Mouse (Mus musculus) ZHBTc4 (cell line): ENCODE results near the gene Slco2a1.

Experiments used
- DNase-seq: peaks from one replicate; pipeline ENCODE4 v3.0.0-alpha.2; 2011; ENCODE audit warnings: low read depth, low spot score

Gene Slco2a1

DNA sequence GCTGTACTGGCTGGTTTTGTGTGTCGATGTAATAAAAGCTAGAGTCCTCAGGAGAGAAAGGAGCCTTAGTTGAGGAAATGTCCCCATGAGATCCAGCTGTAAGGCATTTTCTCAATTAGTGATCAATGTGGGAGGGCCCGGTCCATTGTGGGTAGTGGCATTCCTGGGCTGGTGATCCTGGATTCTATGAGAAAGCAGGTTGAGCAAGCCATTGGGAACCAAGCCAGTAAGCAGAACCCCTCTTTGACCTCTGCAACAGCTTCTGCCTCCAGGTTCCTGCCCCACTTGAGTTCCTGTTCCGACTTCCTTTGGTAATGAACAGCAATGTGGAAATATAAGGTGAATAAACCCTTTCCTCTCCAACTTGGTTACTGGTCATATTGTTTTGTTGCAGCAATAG, 6.1 kb upstream of the Slco2a1 start:
- DNase-seq: no peak

DNA sequence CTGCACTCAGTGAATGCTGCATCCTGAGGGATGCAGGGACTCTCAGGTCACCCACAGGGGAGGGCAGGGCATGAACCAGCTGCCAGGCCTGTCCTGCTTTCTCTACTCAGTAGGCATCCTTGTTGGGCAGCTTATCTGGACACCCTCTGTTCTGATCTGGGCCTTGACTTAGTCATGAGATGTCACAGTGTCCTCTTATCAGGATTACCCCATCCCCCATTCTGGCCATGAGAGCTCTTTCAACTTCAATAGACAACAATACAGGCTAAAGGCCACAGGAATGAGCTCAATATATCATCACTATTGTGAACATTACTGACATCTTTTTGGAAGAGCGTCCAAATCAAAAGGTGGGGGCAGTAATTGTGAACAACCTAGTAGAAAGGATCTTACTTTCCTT, 3.4 kb upstream of the Slco2a1 start:
- DNase-seq: no peak

DNA sequence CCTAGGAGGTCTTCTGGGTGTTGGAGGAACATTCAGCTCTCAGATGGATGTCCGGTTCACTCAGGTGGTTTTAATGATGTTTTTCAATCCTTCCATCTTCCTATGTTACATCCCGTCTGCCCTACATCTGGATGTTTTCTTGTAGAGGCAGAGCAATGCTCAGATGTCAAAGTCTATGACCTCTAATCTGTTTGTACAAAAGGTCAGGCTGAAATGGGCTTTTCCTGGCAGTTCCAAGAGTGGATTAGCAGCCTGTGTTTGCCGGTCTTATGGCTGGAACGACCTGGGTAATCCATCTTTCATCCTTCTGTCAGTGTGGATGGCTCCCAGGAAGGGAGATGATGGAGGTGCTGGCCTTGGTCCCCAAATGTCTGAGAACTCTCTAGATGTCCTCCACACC, 2.6 kb upstream of the Slco2a1 start:
- DNase-seq: no peak

DNA sequence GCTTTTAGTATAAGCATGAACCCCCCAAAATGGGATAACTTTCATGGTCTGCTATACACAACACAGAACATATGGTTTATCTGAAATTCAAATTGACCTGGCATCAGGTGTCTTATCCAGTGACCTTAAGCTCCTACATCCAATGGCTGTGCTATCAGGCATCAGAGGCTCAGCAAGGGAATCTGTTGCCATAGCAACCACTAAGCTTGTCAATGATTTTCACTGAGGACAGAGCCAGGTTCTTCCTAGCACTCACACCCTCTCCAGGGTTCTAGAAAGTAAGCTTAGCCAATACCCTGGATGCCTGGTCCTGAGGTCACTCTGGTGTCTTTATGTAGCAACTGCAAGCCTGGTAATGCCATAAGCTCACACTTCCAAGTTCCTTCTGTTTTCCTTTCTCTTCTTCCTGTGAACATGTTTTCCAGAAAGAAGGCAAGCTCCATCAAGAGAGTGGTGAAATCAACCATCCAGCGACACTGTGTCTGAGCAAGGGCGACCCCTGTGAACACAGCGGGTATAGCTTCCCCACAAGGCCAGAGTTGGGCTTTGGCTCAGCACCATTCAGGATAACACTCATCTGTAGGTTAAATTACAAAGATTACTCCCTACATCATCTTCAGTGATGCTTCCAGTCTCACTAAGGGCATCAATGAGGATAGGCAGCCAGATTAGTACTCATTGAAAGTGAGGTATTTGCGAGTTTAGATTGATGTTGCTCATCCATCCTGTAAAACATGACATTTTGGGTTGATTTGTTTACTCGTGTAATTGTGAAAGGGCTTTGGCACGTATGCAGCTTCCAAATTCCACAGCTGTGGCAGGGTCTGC, 2.0 kb downstream of the Slco2a1 start:
- peak; percentile 43 for DNase-seq

DNA sequence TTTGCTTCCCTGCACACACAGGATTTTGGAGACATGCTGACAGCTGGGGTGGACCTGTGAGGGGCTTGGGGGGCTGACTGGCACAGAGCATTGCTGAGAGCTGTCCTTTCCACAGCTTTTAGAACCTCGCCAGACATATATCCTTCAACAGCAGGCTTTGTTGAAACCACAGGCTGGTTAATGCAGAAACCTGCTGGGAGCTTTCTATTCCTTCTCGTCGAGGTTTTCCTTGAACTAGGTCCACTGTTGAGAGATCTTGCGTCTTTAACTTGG, 2.6 kb downstream of the Slco2a1 start:
- no peak for DNase-seq

DNA sequence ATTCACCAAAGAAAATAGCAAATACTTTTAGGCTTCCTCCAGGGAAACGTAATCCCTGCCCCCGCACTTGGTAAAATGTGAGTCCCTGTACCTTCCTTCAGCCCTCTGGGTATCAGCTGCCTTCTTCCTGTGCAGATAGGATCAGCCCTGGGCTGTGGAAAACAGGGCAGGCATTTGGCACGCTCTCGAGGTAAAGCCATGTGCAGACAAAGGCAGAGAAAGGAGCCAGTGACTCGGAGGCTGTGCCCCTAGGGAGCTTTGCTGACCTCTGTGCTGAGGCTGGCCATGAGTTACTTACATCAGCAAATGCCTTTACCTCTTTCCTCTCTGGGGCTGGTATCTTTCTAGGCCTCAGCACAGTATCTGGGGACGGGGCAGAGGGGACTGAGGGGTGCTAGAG, 4.4 kb downstream of the Slco2a1 start:
- DNase-seq: no peak

DNA sequence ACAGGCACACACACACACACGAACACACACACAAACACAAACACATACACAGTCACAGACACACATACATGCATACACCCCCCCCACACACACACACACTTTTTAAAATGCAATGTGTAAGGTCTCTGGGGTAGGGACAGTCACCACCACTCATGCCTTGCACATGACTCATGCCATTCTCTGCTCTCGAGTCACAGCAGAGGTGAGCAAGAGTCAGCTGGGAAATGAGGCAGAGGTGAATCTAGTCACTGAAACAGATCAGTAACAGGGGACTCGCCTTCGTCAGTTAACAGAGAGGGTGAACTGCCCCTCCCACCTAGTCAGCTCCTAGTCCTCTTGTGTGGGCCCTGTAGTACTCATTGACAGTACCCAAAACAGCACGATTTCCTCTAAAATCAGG, 5.3 kb downstream of the Slco2a1 start:
- no peak for DNase-seq

DNA sequence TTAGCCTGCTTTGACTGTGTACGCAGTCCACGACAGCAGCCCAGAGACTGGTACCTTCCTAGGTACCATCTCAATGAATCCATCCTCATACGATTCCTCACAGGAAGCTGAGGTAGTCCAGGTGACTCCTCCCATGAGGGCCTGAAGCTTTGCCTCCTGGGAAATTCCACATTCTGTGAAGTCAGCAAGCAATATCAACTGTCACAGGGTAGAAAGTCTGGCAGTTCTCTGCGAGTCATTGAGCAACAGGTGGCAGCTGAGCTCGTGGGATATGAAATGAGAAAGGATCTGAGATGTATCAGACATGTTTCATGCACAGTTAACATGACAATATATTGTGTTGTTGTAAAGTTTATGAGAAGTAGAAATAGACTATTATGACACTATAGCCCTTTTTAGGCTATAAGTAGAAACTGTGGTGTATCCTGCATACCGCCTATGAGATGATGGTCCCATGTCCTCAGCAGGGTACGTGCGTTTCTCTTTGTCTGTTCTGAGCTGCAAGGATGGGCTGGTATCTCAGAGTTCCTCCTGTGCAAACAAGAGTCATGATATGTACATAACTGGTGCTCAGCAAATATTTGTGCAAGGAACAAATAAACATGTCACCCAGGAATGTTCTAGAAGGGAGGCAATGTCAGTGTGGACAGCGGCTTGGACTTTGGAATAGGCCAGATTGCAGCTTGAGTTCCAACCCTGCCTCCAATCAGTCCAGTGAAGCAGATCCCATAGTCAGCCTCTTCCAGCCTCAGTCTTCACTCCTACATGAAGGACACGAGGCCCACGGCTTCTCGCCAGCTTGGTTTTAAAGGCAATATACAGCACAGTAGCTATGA, 7.5 kb downstream of the Slco2a1 start:
- no peak for DNase-seq

DNA sequence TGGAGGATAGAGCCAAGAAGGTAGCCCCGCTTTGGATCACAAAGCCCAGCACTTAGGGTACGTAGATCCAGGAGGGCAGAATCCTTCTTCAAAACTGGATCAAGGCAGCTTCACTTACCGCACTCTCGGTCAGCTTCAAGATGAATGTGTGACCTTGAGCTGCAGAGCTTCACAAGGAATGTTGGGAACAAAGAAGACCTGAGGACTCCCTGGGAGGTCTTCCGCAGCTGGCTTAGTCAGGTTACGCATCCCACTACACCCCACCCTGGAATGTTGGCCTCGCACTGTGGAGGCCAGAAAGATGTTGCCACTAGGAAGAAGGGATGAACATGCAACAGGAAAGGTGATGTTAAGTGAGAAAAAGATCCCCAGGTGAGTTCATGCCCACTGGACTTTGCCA, 11.9 kb downstream of the Slco2a1 start:
- peak; percentile 98 for DNase-seq

DNA sequence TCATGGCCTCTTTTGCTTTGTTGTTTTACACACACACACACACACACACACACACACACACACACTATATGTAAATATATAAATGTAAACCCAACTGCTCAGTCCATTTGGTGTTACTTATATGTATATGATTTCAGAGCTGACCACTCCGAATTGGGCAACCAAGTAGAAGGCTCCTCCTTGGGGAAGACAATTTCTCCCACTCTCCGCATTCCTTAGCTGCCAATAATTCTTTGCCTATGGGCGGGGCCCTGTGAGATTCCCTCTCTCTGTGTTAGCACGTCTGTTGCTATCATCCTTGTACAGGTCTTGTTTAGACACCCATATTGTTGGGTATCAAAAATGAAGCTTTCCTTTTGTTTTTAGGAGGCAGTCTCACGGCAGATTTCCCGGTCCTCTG, 15.8 kb downstream of the Slco2a1 start:
- peak; percentile 69 for DNase-seq

DNA sequence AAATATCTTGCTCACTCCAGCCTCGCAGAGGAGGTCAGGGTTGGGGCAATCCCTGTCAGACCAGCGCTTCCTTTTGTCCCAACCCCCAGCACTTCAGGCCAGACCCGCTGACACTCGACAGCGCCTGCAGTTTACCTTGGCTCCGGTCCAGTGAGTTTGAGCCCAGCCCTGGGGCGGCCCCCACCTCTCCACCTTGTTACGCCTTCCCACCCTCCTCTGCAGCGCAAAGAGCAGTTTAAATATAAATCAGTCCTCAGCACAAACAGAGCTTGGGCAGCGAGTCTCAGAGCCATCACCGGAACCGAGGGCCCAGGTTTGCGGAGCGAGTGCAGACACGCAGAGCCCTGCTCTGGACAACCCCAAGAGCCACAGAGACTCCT, 19.2 kb downstream of the Slco2a1 start:
- peak; percentile 69 for DNase-seq

DNA sequence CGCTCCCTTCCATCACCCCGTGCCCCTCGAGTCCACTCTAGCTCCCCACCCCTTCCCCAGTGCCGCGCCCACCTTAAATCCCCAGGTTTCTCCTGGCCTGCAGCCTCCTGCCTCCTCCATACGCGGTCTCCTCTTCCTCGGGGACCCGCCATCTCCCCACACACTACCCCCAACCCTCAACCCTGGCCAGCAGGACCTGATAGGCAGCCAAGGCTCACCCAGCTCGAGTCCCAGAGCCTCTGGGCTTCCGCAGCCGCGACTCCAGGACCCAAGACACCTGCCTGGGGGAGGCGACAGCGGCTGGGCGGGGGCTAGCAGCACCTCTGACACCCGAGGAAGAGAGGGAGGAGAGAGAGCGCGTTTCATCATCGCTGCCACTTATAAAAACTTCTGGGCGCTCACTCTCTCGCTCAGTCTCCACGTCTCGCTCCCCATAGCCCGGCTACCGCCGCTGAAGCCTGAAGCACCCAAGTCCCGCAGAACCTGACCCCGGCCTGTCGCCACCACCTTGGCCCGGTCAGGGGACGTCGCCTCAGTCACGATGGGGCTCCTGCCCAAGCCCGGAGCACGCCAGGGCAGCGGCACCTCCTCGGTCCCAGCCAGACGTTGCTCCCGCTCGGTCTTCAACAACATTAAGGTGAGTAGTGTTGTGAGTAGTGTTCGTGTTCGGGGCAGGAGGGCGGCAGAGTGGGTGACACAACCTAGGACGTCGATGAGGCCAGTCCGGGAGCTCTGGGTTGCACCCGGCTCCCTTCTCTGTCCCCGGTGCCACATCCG, 19.8 kb downstream of the Slco2a1 start:
- DNase-seq: peak; percentile 59

DNA sequence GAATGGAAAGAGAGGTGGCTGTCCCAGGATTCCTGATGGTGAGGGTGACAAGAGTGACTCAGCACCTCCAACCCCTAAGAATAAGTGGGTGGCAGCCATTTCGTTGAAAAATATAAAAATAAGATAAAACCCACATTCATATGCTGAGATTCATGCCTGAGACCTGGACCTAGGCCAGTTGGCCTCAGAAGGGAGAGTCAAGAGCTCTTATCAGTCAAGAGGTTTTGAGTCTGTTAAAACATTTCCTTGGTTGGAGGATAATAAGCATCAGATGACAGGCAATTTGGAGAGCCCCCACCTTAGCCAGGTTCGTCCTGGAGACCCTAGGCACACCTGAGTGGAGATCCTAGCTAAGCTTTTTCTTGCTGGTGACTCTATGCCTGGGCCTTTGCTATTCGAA, 21.6 kb downstream of the Slco2a1 start:
- DNase-seq: no peak

DNA sequence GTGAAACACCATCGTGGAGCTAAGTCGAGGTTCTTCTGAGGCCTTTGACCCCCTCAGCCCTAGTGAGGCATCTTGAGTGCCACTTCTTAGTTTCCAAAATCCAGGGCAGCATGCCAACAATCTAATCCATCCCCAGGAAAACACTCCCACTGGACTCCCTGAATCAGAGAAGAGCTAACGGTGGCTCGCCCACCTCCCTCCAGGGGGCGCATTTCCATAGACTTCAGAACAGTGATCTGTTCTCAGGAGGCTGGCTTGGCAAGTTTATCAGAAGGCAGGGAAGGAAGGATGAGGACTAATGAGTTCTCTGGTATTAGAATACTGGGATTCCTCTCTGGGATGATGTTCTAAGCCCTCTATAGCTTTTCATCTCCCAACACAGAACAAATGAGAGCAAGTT, 24.9 kb downstream of the Slco2a1 start:
- peak; percentile 83 for DNase-seq

DNA sequence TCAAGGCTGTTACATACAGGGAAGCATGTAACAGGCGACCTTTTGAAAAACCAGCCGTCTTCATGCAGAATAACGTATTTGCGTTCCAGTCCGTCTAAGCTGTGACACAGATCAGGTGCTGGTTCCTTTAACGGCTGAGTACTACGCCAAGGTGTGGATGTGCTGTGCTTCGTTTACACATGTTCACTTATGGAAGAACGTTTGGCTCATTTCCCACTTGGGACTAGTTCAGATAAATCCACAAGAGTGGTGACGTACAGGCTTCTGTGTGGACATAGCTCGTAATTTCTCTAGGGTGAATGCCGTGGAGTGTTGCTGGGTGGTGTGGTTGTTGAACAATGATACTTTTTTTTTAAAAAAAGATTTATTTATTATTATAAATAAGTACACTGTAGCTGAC, 26.2 kb downstream of the Slco2a1 start:
- DNase-seq: no peak

DNA sequence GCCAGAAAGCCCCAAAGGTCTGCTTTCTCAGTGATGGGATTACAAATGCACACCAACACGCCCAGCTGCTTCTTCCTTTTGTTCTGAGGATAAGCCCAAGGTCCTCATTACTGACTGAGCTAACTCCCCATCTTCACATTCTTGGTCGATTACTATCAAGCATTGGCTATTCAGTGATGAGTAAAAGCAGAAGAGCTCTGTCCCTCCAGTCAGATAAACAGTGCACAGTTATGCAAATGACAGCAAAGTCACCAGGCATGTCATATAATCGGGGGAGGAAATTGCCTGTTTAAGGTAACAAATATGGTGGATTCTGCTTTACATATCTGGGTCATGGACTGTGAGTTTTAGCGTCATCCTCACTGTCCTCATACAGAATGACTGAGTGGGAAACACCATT, 35.6 kb downstream of the Slco2a1 start:
- DNase-seq: no peak

DNA sequence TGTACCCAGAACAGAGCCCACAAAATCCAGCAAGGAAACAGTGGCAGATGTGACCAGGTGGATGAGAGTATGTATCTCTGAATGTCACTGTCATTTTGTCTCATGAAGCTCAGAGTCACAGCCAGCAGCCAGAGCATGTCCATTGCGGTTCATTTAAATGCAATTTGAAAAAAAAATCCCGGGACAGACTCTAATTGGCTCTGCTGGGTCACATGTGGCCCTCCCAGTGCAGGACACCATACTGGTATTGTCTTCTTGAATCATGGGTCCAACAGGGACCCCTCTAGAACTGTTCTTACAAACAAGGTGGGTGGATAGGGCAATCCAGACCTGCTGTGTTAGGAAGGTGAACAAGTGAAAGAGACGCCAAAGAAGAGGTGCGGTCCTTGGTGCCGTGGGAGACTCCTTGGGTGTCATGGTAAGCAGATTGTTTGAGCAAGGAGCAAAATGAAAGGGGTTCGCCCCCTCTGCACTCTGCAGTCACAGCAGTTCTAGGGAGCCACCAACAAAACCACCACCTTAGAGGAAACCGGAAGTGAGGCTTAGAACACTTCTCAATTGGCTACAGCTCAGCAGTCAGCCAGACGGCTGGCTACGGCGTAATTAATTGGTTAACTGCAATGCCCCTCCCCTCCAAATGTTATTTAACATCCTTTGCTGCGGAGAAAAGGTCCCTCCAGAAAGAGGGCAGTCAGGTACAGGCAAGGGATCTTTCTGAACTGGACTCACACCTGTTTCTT, 38.8 kb downstream of the Slco2a1 start:
- DNase-seq: no peak

DNA sequence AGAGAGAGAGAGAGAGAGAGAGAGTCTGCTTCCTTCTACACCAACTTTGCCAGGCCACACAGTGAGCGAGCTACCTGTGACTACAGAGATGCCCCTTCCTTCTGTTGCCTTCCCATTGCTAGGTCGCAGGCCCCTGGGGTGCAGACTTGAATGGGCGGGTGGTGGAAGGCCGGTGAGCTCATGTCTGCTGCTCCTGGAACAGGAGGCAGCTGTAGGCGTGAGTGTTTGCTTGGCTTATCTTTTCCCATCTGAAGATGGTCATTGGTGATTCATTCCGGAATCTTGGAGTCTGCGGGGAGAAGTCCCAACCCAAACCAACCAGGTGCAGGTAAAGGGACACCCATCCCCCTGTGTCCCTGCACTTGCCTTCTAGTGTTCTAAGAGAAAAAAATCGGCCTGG, 40.5 kb downstream of the Slco2a1 start:
- DNase-seq: peak; percentile 29

DNA sequence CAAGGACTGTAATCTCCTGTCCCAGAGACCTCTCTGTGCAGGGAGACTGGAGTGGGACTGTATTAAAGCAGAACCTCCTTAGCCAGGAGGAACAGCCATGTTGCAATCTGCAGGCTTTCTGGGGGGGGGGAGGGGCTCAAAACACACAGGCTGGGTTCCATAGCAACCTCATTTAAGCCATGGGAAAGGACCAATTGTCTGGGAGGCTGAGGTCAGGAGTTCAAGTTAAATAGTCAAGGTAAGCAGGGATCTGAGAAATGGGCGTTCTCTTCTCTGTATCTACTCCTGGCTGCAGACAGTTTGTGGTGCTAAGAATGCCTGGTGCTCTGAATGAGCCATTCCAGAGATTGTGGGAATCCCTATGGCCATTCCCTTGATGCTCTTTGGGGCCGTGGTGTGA, 41.5 kb downstream of the Slco2a1 start:
- peak; percentile 73 for DNase-seq

DNA sequence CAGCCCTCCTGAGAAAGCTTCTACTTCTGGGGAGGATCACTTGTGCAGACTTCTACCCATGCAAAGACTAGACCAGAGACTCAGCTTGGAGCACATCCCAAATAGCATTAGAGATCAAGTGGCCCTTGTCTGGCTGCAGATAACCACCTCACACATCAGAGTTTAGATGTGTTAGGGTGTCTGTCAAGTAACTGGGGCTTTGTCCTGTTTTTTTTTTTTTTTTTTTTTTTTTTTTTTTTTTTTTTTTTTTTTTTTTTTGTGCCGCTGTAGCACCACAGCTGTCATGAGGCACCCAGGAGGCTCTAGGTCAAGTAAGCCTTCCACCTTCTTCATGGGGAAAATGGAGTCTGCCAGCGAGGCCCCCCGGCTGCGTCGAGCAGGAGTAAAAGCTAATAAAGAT, 42.7 kb downstream of the Slco2a1 start:
- DNase-seq: no peak

DNA sequence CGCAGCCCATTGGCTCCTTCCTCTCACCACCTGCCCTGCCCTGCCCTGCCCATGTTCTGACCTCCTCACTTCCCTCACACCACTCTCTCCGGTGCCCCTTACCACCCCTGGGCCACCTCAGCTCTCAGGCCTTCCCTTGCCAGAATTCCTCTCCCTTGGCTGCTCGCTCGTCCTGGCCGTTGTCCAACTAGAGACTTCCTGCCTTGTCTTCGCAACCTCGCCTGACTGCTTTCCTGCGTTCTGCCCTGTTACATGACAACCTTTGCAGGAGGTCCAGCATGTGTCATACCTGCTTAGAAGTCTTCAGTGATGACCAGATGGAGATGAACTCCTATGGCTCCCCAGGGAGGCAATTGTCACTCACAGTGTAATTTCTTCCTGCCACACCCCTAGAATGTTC, 43.7 kb downstream of the Slco2a1 start:
- no peak for DNase-seq

DNA sequence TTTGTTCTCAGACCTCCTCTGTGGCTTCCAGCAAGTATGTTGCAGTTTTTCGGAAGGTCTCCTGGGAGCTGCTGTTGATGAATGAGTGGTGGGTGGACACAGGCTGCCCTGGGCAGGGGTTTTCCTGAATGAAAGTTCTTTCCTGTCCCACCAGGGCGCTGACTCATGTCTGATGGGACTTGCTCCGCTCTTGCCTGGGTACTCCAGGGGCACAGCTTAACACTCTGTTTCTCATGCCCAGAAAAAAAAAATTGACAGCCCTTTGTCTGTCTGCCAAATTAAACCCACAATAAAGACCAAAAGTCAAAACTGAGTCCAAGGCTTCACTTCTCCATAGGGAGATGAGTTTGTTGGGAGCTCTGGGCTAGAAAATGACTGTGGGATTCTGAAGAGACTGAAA, 44.9 kb downstream of the Slco2a1 start:
- DNase-seq: no peak
